Mouse (Mus musculus) intestine, embryonic 14.5 days (tissue): ENCODE measurements around the gene Ccpg1. TPM values are rescaled to one million over a fixed set of nuclear protein-coding genes. Genes with fewer than 3 reads are reported as not detected.

Experiments used
- ATAC-seq: fragments of 200-750 bp; cut with Nextera tagmentation; replicated peaks from 2 replicates; pipeline ENCODE4 v1.8.0; 2017; ENCODE audit warnings: low read depth, moderate number of reproducible peaks, moderate TSS enrichment, moderate library complexity; ENCODE audit not compliant: low FRiP score, low TSS enrichment
- DNase-seq: peaks from one replicate; pipeline ENCODE4 v3.0.0-alpha.2; 2018; ENCODE audit warnings: low spot score
- H3K27ac ChIP-seq: fragments of 300-500 bp; sonication (generic); 2 replicates; pipeline ENCODE4 v1.5.1; 2014; ENCODE audit warnings: low read depth, mild to moderate bottlenecking, control low read depth
- H3K27me3 ChIP-seq: fragments of 300-500 bp; sonication (generic); replicated peaks from 2 replicates; pipeline ENCODE4 v1.6.1; 2014; ENCODE audit warnings: low read length, control low read depth; ENCODE audit not compliant: control insufficient read depth, insufficient read depth
- H3K36me3 ChIP-seq: fragments of 300-500 bp; sonication (generic); 2 replicates; pipeline ENCODE4 v1.6.1; 2014; ENCODE audit warnings: low read length, control low read depth; ENCODE audit not compliant: control insufficient read depth, insufficient read depth
- H3K4me1 ChIP-seq: fragments of 300-500 bp; sonication (generic); replicated peaks from 2 replicates; pipeline ENCODE4 v1.6.1; 2014; ENCODE audit warnings: low read length, control low read depth, mixed read lengths; ENCODE audit not compliant: control insufficient read depth, insufficient read depth
- H3K4me2 ChIP-seq: fragments of 300-500 bp; sonication (generic); 2 replicates; pipeline ENCODE4 v1.6.1; 2014; ENCODE audit warnings: low read length
- H3K4me3 ChIP-seq: fragments of 300-500 bp; sonication (generic); 2 replicates; pipeline ENCODE4 v1.5.1; 2014; ENCODE audit warnings: low read depth, low read length, control low read depth, mixed read lengths
- H3K9ac ChIP-seq: fragments of 300-500 bp; sonication (generic); 2 replicates; pipeline ENCODE4 v1.6.1; 2014; ENCODE audit warnings: mild to moderate bottlenecking, low read length
- H3K9me3 ChIP-seq: fragments of 300-500 bp; sonication (generic); 2 replicates; pipeline ENCODE4 v1.6.1; 2016; ENCODE audit warnings: low read length, control low read depth; ENCODE audit not compliant: control insufficient read depth
- WGBS: fragments of 180-500 bp; shearing (Covaris S2); extraction: QIAGEN DNeasy Blood & Tissue Kit; methylation state at CpG from one replicate; pipeline ENCODE4 v1.1.7; 2014; 5-methylcytosine and 5-hydroxymethylcytosine counted together
- polyA plus RNA-seq: library from polyadenylated mRNA; unstranded; fragments of >200 nt; fragmentation: Nextera tagmentation; extraction: Ambion mirVana; gene quantifications from 2 replicates; pipeline ENCODE4 v1.2.1, GENCODE M21; 2014

Ccpg1 gene
- polyA plus RNA-seq, 1 experiment from 2014 or later, result 21.8 TPM

DNA sequence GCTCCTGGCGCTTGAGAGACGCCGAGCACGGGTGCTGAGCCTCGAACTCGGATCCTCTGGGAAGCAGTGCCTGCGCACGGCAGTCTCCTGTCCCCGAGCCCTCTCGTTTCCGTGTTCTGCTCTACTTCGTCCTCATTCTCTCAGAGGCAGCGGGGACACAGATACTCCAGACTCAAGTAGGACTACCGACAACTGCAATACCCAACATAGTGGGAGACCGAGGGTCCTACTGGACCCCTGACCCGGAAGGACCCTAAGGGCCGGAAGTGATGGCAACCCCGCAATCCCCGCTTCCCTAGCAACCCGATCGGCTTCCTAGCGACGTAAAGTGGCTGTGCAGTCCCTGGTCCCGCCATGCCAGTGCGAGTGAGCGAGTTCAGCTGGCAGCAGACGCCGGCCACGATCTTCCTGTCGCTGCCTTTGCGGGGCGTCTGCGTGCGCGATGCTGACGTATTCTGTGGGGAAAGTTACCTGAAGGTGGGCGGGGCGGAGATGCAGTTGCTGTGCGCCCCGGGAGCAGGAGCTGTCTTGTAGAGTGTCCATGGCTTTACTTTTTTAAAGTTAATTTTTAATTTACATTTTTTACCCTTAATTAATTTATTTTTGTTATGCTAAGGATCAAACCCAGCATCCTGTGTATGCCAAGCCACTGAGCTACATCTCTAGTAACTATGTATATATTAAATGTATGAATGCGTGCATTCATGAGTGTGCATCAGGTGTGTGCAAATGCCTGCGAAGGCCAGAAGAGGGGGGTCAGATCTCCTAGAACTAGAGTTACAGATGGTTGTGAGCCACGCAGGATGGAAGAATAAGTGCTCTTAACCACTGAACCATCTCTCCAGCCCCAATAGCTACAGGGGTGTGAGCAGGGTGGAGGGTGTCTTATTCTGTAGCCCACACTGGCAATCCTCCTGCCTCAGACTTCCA is 26.4 kb upstream of the Ccpg1 start, which contains the start of the genes Dyx1c1 and Gm44503:
Dyx1c1 (plus strand) TSS at position 265 of the 930 bp plus-strand sequence.
Gm44503 (plus strand) TSS at position 332 of the 930 bp plus-strand sequence.
- H3K4me2 ChIP-seq, result peak within 1 kb of the TSS; percentile 52
- DNase-seq, result peak; percentile 90
- H3K27ac ChIP-seq, result peak within 1 kb of the TSS; percentile 17; the same call in 1 of the 2 replicates
- ATAC-seq, result peak; percentile 93
- H3K9me3 ChIP-seq, result no peaks in the 10 kb centered on the region
- peak within 1 kb of the TSS; percentile 50 for H3K9ac ChIP-seq
- peak within 1 kb of the TSS; percentile 72 for H3K4me3 ChIP-seq
- WGBS, result 1% methylated on average over 43 of the region's 43 CpGs
- no peaks in the 10 kb centered on the region for H3K36me3 ChIP-seq
- no peaks in the 10 kb centered on the region for H3K27me3 ChIP-seq
- 0 out of 2 replicates have a peak, but pooled peaks cover 3% of the 10 kb centered on the region for H3K4me1 ChIP-seq

DNA sequence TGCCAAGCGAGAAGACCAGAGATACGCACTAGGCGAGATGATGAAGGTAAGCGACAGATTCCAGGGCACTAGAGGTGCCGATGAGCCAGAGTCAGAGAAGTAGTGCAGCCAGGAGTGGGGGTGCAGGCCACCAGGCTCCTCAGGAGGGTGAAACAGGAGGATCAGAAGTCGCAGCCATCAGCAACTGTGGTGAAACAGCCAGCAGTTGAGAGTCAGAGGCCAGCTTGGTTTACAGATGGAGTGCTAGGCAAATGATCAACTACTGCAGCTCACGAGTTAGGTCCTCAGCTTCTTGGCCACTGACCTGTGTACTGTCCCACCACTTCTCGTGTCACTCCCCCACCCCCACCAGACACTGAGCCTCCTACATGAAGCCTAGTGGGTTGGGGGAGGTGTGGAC is 23.9 kb upstream of the Ccpg1 start:
- 70% methylated on average over 8 of the region's 8 CpGs for WGBS
- no peak overlapping the region for H3K4me2 ChIP-seq
- H3K27me3 ChIP-seq, result no peaks in the 10 kb centered on the region
- H3K4me3 ChIP-seq, result no peak overlapping the region
- H3K9me3 ChIP-seq, result no peaks in the 10 kb centered on the region
- H3K9ac ChIP-seq, result no peak overlapping the region
- no peaks in the 10 kb centered on the region for H3K36me3 ChIP-seq
- DNase-seq, result no peak
- H3K27ac ChIP-seq, result no peak overlapping the region
- no peak for ATAC-seq
- H3K4me1 ChIP-seq, result 0 out of 2 replicates have a peak, but pooled peaks cover 3% of the 10 kb centered on the region

DNA sequence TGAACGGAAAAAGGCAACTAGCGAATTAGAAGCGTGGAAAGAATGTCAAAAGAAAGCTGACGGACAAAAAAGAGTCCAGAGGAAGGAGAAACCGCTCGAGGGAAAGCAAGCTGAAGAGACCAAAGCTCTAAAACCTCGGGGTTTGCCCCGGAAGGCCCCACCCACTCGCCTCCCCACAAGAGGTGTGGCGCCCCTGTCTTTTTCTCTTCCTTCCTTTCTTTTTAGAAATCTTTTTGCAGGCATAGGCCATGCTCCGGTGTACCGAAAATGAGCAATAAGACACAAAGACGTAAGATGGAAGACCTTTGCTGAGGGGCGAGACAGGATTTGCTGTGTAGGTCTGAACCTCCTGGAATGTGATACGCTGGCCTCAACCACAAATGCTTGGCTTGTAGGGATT is 23.3 kb upstream of the Ccpg1 start:
- Histone ChIP-seq H3K4me1 (0 out of 2 replicates have a peak, but pooled peaks cover 3% of the 10 kb centered on the region), H3K9ac (no peak overlapping the region), H3K27me3 (no peaks in the 10 kb centered on the region), H3K27ac (no peak overlapping the region), H3K9me3 (no peaks in the 10 kb centered on the region), H3K4me2 (no peak overlapping the region), H3K36me3 (no peaks in the 10 kb centered on the region), H3K4me3 (no peak overlapping the region)
- WGBS, result 79% methylated on average over 15 of the region's 15 CpGs
- no peak for ATAC-seq
- DNase-seq, result no peak

GRCm38 (mm10) chr9:72968349-72969061 is 16.7 kb upstream of the Ccpg1 start:
- Histone ChIP-seq H3K4me1 (no peaks in the 10 kb centered on the region), H3K27me3 (no peaks in the 10 kb centered on the region), H3K4me2 (no peak overlapping the region), H3K9ac (no peak overlapping the region), H3K9me3 (no peaks in the 10 kb centered on the region), H3K36me3 (no peaks in the 10 kb centered on the region), H3K27ac (no peak overlapping the region), H3K4me3 (no peak overlapping the region)
- ATAC-seq (peak; percentile 58; the same call in 1 of the 2 replicates), DNase-seq (peak; percentile 61)
- WGBS, result 38% methylated on average over 11 of the region's 11 CpGs

- H3K36me3 ChIP-seq, result no peaks in the 10 kb centered on the region
- ATAC-seq, result 0 out of 2 replicates have a peak, but pooled peaks have one; percentile 32
- no peaks in the 10 kb centered on the region for H3K4me1 ChIP-seq
- H3K4me3 ChIP-seq, result no peak overlapping the region
- 63% methylated on average over 7 of the region's 7 CpGs for WGBS
- H3K27ac ChIP-seq, result no peak overlapping the region
- no peaks in the 10 kb centered on the region for H3K27me3 ChIP-seq
- H3K4me2 ChIP-seq, result no peak overlapping the region
- no peaks in the 10 kb centered on the region for H3K9me3 ChIP-seq
- DNase-seq, result no peak
- H3K9ac ChIP-seq, result no peak overlapping the region
Measured at GRCm38 (mm10) chr9:72969874-72970273, 15.4 kb upstream of the Ccpg1 start.

GRCm38 (mm10) chr9:72972435-72972834 is 12.8 kb upstream of the Ccpg1 start:
- H3K4me2 ChIP-seq, result no peak overlapping the region
- H3K9ac ChIP-seq, result no peak overlapping the region
- WGBS, result 90% methylated on average over 5 of the region's 5 CpGs
- H3K4me3 ChIP-seq, result no peak overlapping the region
- DNase-seq (no peak), ATAC-seq (no peak)
- no peaks in the 10 kb centered on the region for H3K36me3 ChIP-seq
- H3K9me3 ChIP-seq, result no peaks in the 10 kb centered on the region
- no peaks in the 10 kb centered on the region for H3K4me1 ChIP-seq
- H3K27ac ChIP-seq, result no peak overlapping the region
- H3K27me3 ChIP-seq, result no peaks in the 10 kb centered on the region

DNA sequence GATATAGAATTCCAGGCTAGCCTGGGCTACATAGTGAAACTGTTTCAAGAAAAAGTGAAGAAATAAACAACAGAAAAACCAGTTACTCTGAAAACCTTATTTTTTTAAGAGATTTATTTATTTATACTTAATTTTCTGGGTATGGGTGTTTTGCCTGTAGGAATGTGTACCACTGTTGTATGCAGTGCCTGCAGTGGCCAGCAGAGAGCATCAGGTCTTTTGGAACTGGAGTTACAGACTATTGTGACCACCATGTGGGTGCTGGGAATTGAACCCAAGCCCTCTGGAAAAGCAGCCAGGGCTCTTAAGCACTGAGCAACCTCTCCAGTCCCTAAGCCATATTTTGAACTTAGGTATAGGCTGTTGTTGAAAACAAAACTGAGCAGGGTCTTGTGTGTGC is 12.2 kb upstream of the Ccpg1 start:
- Histone ChIP-seq H3K36me3 (no peaks in the 10 kb centered on the region), H3K27ac (no peak overlapping the region), H3K9me3 (no peaks in the 10 kb centered on the region), H3K4me1 (no peaks in the 10 kb centered on the region), H3K27me3 (no peaks in the 10 kb centered on the region), H3K9ac (no peak overlapping the region), H3K4me2 (no peak overlapping the region), H3K4me3 (no peak overlapping the region)
- DNase-seq, result no peak
- no peak for ATAC-seq

- H3K27me3 ChIP-seq, result no peaks in the 10 kb centered on the region
- WGBS, result 87% methylated on average over 5 of the region's 5 CpGs
Measured at GRCm38 (mm10) chr9:72974734-72975133, 10.5 kb upstream of the Ccpg1 start.

More at GRCm38 (mm10) chr9:72974734-72975133, 10.5 kb upstream of the Ccpg1 start:
- H3K4me1 ChIP-seq, result no peaks in the 10 kb centered on the region
- ATAC-seq (no peak), DNase-seq (no peak)
- no peak overlapping the region for H3K4me3 ChIP-seq
- H3K36me3 ChIP-seq, result no peaks in the 10 kb centered on the region
- H3K9me3 ChIP-seq, result no peaks in the 10 kb centered on the region
- H3K27ac ChIP-seq, result no peak overlapping the region
- H3K9ac ChIP-seq, result no peak overlapping the region
- no peak overlapping the region for H3K4me2 ChIP-seq
